Mouse (Mus musculus) neural tube, embryonic 13.5 days (tissue): Measurements from ENCODE around the gene Uqcrq. TPM values are rescaled to one million over a fixed set of nuclear protein-coding genes. Genes with fewer than 3 reads are reported as not detected.

Experiments
- ATAC-seq: fragments of 200-750 bp; cut with Nextera tagmentation; 2 replicates; pipeline ENCODE4 v1.8.0; 2017; ENCODE audit warnings: low read depth, mild to moderate bottlenecking, moderate TSS enrichment, moderate library complexity
- H3K27ac ChIP-seq: fragments of 300-500 bp; sonication (generic); replicated peaks from 2 replicates; pipeline ENCODE4 v1.5.1; 2015; ENCODE audit warnings: moderate library complexity, mild to moderate bottlenecking, inconsistent platforms
- H3K27me3 ChIP-seq: fragments of 300-500 bp; sonication (generic); 2 replicates; pipeline ENCODE4 v1.6.1; 2015; ENCODE audit warnings: mild to moderate bottlenecking, inconsistent platforms
- H3K36me3 ChIP-seq: fragments of 300-500 bp; sonication (generic); 2 replicates; pipeline ENCODE4 v1.6.1; 2015; ENCODE audit warnings: mild to moderate bottlenecking, inconsistent platforms
- H3K4me1 ChIP-seq: fragments of 300-500 bp; sonication (generic); replicated peaks from 2 replicates; pipeline ENCODE4 v1.6.1; 2015; ENCODE audit warnings: inconsistent platforms
- H3K4me2 ChIP-seq: fragments of 300-500 bp; sonication (generic); 2 replicates; pipeline ENCODE4 v1.6.1; 2015; ENCODE audit warnings: inconsistent platforms, mild to moderate bottlenecking, moderate library complexity
- H3K4me3 ChIP-seq: fragments of 300-500 bp; sonication (generic); 2 replicates; pipeline ENCODE4 v1.5.1; 2015; ENCODE audit warnings: mild to moderate bottlenecking, inconsistent platforms
- H3K9ac ChIP-seq: fragments of 300-500 bp; sonication (generic); 2 replicates; pipeline ENCODE4 v1.6.1; 2015; ENCODE audit warnings: moderate library complexity, mild to moderate bottlenecking, inconsistent platforms
- H3K9me3 ChIP-seq: fragments of 300-500 bp; sonication (generic); 2 replicates; pipeline ENCODE4 v1.6.1; 2016; ENCODE audit warnings: inconsistent platforms
- WGBS: fragments of 180-500 bp; shearing (Covaris S2); methylation state at CpG from one replicate; pipeline ENCODE4 v1.1.7; 2015; 5-methylcytosine and 5-hydroxymethylcytosine counted together
- polyA plus RNA-seq: library from polyadenylated mRNA; unstranded; fragments of >200 nt; fragmentation: Nextera tagmentation; extraction: Ambion mirVana; gene quantifications from 2 replicates; pipeline ENCODE4 v1.2.1, GENCODE M21; 2015

Gene Uqcrq
- polyA plus RNA-seq, 1 experiment from 2014 or later, result 723 TPM

DNA sequence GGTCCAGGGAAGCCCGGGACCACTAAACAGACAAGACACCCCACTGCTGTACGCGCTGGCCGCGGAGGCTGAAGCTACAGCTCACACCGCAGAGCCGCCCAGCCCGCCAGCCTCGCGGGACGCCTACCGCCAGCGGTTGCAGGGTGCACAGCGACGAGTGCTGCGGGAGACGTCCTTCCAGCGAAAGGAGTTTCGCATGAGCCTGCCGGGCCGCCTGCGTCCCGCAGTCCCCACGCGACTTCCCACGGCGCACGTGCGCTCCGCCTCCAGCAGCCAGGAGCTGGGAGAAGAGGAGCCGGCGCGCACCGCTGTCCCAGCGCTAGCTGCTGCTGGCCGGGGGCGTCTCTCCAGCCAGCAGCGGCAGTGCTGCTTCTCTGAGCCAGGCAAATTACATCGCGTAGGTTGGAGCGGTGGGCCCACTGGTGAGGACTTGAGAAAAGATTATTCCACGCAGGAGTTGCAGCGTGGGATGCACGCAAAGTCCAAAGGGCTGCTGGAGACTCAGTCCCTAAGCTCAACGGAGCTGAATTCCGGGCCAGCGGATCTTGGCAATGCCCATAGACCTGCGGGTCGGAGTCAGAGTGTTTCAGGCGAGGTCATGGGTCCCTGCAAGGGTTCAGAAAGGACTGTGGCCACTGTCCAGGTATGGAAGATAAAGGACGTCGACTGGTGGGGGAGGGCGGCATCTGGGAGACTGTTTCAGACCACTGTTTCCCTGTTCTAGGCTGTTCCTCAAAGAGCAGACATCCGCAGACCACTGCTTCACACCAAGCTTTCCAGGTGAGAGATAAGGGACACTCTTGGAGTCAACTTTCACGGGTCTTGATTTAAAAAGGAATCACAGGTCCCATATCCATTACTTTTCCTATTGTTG is 33.2 kb upstream of the Uqcrq start:
- H3K4me3 ChIP-seq, result peak overlapping the region; percentile 43
- peaks cover 96% of the 10 kb centered on the region for H3K27me3 ChIP-seq
- peaks cover 16% of the 10 kb centered on the region for H3K4me1 ChIP-seq
- H3K9me3 ChIP-seq, result 0 out of 2 replicates have a peak, but pooled peaks cover 4% of the 10 kb centered on the region
- H3K9ac ChIP-seq, result peak overlapping the region; percentile 55
- H3K27ac ChIP-seq, result no peak overlapping the region
- WGBS, result 8% methylated on average over 55 of the region's 55 CpGs
- H3K4me2 ChIP-seq, result peak overlapping the region; percentile 80
- peak; percentile 6; the same call in 1 of the 2 replicates for ATAC-seq
- no peaks in the 10 kb centered on the region for H3K36me3 ChIP-seq

DNA sequence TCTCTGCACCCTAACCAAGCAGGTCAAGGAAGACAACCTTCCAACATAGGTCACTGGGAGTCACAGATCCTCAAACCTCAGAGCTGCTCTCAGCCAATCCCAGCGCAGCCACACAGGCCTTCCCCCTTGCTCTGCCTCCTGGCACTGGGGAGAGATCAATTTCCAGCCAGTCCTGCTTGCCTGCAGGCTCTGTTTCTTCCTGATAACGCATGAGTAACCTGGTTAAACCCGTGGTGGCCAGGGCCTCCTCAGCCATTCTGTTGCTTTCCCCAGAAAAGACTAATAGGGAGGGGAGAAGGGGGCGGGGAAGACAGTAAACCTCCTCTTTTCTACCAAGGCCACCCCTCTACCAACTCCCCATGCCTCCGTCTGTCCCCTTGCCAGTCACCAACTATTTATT is 31.1 kb upstream of the Uqcrq start:
- 0 out of 2 replicates have a peak, but pooled peaks cover 4% of the 10 kb centered on the region for H3K9me3 ChIP-seq
- peaks cover 99% of the 10 kb centered on the region for H3K27me3 ChIP-seq
- 24% methylated on average over 5 of the region's 5 CpGs for WGBS
- no peaks in the 10 kb centered on the region for H3K36me3 ChIP-seq
- H3K4me2 ChIP-seq, result no peak overlapping the region
- no peak overlapping the region for H3K9ac ChIP-seq
- ATAC-seq, result no peak
- peaks cover 24% of the 10 kb centered on the region for H3K4me1 ChIP-seq
- H3K4me3 ChIP-seq, result no peak overlapping the region
- no peak overlapping the region for H3K27ac ChIP-seq

DNA sequence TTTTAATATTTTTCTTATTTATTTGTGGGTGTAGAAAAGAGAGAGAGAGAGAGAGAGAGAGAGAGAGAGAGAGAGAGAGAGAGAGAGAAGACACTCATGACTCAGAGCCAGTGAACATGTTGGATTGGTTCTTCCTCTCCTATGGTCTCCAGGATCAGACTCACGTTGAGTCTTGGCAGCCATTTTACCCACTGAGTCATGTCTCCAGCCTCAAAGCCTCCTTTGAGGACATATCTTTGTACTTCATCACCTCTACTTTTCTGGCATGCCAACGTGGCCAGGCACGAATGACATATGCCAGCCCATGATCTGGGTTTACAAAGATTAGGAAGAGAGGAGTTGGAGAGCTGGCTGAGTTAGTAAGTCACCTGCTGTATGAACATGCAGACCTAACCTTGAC is 29.6 kb upstream of the Uqcrq start:
- H3K27ac ChIP-seq, result no peak overlapping the region

DNA sequence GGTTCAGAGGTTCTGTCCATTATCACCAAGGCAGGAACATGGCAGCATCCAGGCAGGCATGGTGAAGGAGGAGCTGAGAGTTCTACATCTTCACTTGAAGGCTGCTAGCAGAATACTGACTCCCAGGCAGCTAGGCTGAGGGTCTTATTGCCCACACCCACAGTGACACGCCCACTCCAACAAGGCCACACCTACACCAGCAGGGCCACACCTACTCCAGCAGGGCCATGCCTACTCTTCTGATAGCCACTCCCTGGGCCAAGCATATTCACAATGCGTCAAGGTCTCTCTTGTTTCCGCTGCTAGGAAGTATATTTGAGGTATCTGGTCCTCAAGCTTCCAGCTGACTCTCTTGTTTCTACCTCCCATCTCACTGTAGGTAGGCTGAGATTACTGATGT is 28.4 kb upstream of the Uqcrq start:
- Histone ChIP-seq H3K4me3 (no peak overlapping the region), H3K4me1 (peaks cover 20% of the 10 kb centered on the region), H3K27me3 (peaks cover 96% of the 10 kb centered on the region), H3K4me2 (no peak overlapping the region), H3K9me3 (no peaks in the 10 kb centered on the region), H3K36me3 (no peaks in the 10 kb centered on the region), H3K27ac (no peak overlapping the region), H3K9ac (no peak overlapping the region)
- ATAC-seq, result no peak
- 66% methylated on average over 3 of the region's 3 CpGs for WGBS

More for the DNA sequence above, 29.6 kb upstream of the Uqcrq start:
- Histone ChIP-seq H3K4me2 (no peak overlapping the region), H3K36me3 (no peaks in the 10 kb centered on the region), H3K9me3 (0 out of 2 replicates have a peak, but pooled peaks cover 4% of the 10 kb centered on the region), H3K4me1 (peaks cover 22% of the 10 kb centered on the region), H3K4me3 (no peak overlapping the region), H3K27me3 (peaks cover 100% of the 10 kb centered on the region), H3K9ac (no peak overlapping the region)
- no peak for ATAC-seq
- WGBS, result 85% methylated on average over 3 of the region's 3 CpGs

DNA sequence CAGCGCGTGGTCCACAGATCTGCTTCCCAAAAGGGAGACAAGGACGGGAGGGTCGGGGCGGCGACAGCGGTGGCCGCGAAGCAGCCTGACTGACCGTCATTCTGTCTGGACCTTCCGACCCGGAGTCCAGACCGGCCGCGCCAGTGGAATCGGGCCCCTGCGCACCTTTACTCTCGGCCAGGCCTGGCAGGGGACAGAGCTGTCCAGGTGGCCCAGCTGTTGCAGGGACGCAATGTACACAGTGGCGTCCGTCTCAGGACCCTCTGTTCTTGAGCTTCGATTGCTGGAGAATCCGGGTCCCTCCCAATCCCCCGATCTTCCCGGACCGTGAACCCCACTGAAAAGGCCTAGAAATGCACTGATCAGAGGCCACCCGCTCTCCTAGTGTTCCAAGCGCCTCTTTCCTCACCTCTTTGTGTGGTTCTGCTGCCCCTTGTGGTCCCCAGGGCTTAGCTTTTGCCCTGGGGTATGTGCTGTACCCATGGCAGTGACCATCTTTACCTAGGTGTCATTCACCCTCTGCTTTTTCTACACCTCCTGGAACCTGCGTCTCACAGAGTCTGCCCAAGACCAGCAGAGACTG is 26.8 kb upstream of the Uqcrq start:
- Histone ChIP-seq H3K27ac (no peak overlapping the region), H3K27me3 (peaks cover 83% of the 10 kb centered on the region), H3K4me2 (peak overlapping the region; percentile 65), H3K4me3 (peak overlapping the region; percentile 37), H3K9me3 (no peaks in the 10 kb centered on the region), H3K4me1 (peaks cover 10% of the 10 kb centered on the region), H3K9ac (peak overlapping the region; percentile 68), H3K36me3 (no peaks in the 10 kb centered on the region)
- ATAC-seq, result 0 out of 2 replicates have a peak, but pooled peaks have one; percentile 13
- 5% methylated on average over 29 of the region's 29 CpGs for WGBS

DNA sequence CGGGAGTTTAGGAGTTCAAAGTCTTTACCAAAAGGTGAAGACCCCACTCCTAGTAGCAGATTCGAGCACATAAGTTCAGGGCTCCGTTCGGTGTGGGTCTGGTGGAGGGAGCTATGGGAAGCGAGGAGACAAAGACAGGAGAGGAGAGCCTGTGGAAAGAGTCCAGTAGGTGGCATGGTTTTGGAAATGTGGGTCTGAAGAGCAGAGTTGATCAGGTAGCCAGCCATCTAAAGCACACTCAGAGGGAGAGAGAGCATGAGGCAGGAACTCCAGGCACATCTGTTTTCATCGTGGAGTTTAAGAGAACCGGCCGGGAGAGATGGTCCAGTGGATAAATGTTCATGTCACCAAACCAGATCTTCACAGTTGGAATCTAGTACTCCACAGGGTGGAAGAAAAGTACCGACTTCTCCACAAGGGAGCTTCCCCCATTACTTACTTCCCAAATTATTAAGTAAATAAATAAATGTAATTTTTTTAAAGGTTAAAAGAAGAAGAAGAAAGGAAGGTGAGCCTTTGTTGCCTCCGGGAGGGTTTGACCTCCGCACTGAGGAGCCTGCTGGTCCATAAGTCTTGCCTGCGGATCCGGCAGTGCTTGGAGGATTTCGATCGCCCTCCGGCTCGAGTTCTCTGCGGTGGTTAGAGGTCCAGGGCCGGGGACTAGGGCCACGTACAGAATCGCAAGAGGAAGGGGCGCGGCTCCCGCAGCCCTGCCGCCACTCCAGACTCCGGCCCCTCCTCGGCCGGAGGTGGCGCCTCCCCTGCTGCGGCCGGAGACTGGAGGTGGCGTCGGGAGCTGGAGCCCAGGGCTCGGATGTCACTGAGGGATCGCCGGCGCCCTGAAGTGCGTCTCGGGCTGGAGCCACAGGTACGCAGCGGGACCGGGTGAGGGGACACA is 26.1 kb upstream of the Uqcrq start, which contains the start of the genes Gm10447 and Shroom1:
TSS of gene Gm10447 (minus strand) at position 637 of the 898 bp plus-strand sequence.
TSS of gene Shroom1 (plus strand) at position 732 of the 898 bp plus-strand sequence.
- peak; percentile 61 for ATAC-seq
- Histone ChIP-seq H3K27me3 (peaks cover 78% of the 10 kb centered on the region), H3K36me3 (no peaks in the 10 kb centered on the region), H3K9me3 (no peaks in the 10 kb centered on the region), H3K27ac (no peak within 1 kb of the TSS), H3K4me2 (peak within 1 kb of the TSS; percentile 65), H3K4me1 (peaks cover 10% of the 10 kb centered on the region), H3K4me3 (peak within 1 kb of the TSS; percentile 37), H3K9ac (peak within 1 kb of the TSS; percentile 68)
- WGBS, result 4% methylated on average over 42 of the region's 42 CpGs

DNA sequence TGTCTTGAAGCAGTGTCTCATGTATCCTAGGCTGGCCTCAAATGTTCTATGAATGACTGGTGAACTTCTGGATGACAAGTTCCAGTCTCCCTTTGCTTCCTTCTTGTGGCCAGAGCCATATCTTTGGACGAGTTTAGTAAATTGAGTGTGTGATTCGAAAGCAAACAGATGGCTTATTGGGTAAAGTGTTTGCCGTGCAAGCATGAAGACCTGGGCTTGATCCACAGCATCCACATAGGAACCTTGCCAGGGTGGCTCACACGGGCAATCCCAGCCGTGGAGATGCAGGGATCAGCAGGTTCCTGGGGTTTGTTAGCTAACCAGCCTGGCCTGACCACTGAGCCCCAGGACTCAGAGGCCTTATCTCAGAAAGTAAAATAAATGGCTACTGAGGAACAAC is 22.4 kb upstream of the Uqcrq start:
- Histone ChIP-seq H3K27me3 (peaks cover 41% of the 10 kb centered on the region), H3K27ac (no peak overlapping the region), H3K9ac (no peak overlapping the region), H3K4me3 (no peak overlapping the region), H3K36me3 (no peaks in the 10 kb centered on the region), H3K9me3 (no peaks in the 10 kb centered on the region), H3K4me1 (peaks cover 10% of the 10 kb centered on the region), H3K4me2 (no peak overlapping the region)
- WGBS, result 87% methylated on average over 5 of the region's 5 CpGs
- ATAC-seq, result no peak

DNA sequence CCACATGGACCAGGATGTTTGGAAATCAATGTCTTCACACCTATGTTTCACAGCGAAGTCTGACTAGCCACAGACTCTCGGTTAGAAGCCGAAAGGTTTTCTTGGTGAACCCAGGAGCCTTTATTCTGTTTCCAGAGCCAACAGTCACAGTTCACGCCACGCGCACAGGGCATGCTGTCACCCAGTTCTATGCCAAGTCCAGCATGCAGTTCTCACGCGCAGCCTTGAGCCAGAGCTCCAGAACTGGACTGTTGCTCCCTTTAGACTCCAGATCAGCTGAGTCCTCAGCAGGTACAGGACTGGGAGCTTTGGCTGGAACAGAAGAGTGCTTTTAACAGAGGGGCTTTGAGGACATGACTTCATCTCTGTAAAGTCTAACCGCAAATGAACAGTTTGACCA is 21.8 kb upstream of the Uqcrq start:
- H3K4me1 ChIP-seq, result peaks cover 9% of the 10 kb centered on the region
- no peak overlapping the region for H3K9ac ChIP-seq
- no peak for ATAC-seq
- H3K27ac ChIP-seq, result no peak overlapping the region
- no peak overlapping the region for H3K4me2 ChIP-seq
- no peaks in the 10 kb centered on the region for H3K36me3 ChIP-seq
- H3K4me3 ChIP-seq, result no peak overlapping the region
- no peaks in the 10 kb centered on the region for H3K9me3 ChIP-seq
- WGBS, result 95% methylated on average over 9 of the region's 9 CpGs
- peaks cover 34% of the 10 kb centered on the region for H3K27me3 ChIP-seq

DNA sequence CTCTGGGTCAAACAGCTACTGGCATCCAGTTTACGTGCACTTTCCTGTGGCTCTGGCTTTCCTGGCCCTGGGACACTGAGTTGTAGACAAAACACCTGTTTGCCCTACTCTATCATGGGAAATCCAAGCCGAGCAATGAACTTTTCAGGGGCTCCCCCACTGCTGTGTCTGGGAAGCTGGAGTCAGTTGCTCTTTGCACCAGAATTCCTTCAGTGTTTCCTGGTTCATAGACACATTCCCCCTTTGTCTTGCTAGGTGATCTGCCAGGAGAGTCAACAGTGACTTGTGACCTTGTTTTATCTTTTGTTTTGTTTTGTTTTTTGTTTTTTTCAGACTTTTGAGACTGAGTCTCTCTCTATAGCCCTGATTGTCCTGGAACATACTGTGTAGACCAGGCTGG is 20.7 kb upstream of the Uqcrq start:
- H3K4me1 ChIP-seq, result no peaks in the 10 kb centered on the region
- H3K9ac ChIP-seq, result no peak overlapping the region
- H3K9me3 ChIP-seq, result no peaks in the 10 kb centered on the region
- no peak for ATAC-seq
- H3K4me3 ChIP-seq, result no peak overlapping the region
- peaks cover 24% of the 10 kb centered on the region for H3K27me3 ChIP-seq
- H3K36me3 ChIP-seq, result no peaks in the 10 kb centered on the region
- 75% methylated on average over 2 of the region's 2 CpGs for WGBS
- no peak overlapping the region for H3K4me2 ChIP-seq
- H3K27ac ChIP-seq, result no peak overlapping the region

DNA sequence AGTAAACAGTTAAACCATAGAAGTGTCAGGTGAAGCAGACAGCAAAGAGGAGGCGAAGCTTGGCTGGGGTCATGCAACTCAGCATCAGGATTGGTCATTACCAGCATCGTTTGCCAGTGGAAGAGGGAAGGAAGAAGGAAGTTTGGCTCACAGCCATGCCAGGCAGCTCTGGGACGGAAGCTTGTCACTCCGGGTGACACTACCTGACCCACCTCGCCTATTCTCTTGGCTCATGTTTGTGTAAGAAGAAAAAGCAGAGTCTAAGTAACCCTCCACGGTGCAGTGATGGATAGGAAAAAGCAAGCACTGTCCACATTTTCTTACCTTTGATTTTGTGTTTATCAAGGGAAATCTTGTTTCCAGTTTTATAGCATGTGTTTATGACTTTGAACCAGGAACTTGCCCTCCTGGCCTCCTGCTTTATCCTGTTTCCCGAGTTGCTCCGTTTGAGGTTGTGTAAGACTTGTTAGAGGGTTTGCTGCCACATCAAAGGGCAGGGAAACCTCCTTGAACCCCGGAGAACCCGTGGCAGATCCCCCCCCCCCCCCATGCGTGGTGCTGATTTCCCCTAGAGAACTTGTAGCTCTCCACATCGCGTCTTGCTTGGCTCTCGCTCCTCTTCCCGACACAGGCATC is 19.6 kb upstream of the Uqcrq start:
- H3K9me3 ChIP-seq, result no peaks in the 10 kb centered on the region
- H3K4me1 ChIP-seq, result no peaks in the 10 kb centered on the region
- H3K27ac ChIP-seq, result no peak overlapping the region
- WGBS, result 66% methylated on average over 15 of the region's 15 CpGs
- no peaks in the 10 kb centered on the region for H3K36me3 ChIP-seq
- no peak for ATAC-seq
- no peak overlapping the region for H3K9ac ChIP-seq
- no peak overlapping the region for H3K4me2 ChIP-seq
- H3K4me3 ChIP-seq, result no peak overlapping the region
- peaks cover 12% of the 10 kb centered on the region for H3K27me3 ChIP-seq

DNA sequence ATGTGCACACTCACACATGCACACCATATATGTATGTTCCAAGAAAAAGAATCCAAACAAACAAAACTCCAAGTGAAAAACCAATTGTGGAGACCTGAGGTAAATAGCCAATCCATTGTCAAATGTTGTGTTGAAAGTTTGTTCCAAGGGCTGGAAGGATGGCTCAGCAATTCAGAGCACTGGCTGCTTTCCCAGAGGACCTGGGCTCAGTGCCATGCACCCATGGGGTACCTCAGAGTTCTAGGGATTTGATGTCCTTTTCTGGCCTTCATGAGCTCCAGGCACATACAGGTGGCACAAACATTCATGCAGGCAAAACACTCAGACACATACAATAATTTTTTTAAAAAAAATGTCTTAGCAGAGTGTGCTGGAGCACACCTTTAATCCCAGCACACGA is 17.9 kb upstream of the Uqcrq start:
- 87% methylated on average over 1 of the region's 1 CpGs for WGBS
- Histone ChIP-seq H3K4me1 (no peaks in the 10 kb centered on the region), H3K27me3 (0 out of 2 replicates have a peak, but pooled peaks cover 5% of the 10 kb centered on the region), H3K27ac (no peak overlapping the region), H3K9ac (no peak overlapping the region), H3K9me3 (no peaks in the 10 kb centered on the region), H3K4me2 (no peak overlapping the region), H3K4me3 (no peak overlapping the region), H3K36me3 (no peaks in the 10 kb centered on the region)
- no peak for ATAC-seq
